Mouse (Mus musculus) kidney, adult 11 months (tissue): ENCODE results near the gene Wars.
A peak's percentile ranks its signal among the peaks of the same experiment; 100 is the strongest.
"Not testable (repeated sequence)": the region's sequence is repeated elsewhere in the genome, so short reads cannot be mapped to it uniquely, and the experiment has no call there.

Experiments used
- DNase-seq: peaks from one replicate; pipeline ENCODE4 v3.0.0; 2022

Wars gene

DNA sequence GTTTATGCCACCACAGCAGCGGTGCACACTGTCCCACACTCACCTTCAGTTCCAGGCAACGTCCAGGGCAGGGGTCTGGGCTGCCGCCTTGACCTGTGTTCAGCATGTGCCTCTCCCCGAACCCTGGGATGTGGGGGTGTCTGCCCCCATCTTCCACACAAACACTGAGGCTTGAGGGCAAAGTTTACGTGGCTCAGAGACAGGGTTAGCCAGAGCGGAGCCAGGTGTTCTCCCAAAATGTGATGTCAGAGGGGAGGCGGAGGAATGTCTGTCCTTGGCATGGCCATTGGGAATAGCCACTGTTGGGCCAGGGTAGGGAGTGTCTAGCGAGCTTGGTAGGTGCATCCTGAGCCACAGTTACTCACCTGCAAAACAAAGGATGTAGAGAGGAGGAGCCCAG, 41.2 kb downstream of the Wars start:
- DNase-seq, result no peak

DNA sequence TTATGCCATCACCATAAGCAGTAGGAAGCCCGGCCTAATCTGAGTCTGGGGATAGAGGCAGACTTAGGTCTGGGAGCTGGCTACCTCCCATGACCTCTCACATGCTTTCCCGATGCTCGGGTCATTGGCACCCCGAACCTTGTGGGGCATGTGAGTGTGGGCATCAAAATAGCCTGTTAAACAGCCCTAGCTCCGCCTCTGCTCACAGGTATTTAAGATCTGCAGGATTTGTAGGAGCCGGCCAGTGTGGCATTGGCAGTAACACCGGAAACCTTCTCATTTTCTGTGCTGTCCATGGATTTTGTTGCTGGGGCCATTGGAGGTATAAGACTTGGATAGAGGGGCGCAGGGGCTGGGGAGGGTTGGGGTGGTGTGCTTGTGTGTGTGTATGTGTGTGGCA, 43.1 kb downstream of the Wars start:
- no peak for DNase-seq

DNA sequence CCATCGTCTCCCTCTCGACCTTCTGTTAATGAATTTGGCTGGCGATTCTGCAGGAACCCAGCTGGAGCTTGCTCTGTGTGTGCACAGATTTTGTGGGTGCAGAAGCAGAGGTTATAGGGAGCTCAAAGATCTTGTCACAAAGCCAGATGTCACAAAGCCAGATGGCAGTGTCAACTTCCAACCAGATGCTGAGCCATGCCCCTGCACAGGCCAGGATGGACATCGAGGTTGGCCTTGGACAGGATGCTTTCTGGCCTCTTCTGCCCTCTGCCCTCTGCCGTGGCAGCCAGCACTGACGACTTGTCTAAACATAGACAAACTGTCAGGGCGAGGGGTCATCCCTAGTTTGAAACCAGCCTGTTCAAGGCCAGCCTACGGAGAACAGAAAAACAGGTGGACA, 43.8 kb downstream of the Wars start:
- DNase-seq, result no peak

DNA sequence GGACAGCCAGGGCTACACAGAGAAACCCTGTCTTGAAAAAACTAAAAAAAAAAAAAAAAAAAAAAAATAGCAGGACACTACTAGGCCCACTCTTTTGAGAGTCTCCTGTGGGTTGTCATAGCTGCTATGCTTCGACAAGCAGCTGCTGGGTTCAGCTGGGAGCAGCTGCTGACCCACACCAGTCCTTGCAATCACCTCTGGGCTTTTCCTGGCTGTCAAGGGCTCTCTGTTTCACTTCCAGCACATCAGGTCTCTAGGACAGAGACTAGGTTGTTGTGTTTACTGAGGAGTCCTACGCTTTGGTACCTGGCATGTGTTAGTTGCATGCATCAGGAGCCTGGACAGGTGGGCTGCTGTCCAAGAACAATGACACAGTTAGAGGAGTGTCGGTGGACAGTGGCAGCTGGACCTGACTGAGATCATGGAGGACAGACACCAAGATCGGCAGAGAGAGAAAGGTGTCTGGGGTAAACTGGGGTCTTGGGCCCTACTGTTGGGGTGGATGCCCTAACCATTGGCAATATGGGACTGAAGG, 44.4 kb downstream of the Wars start:
- DNase-seq, result no peak

DNA sequence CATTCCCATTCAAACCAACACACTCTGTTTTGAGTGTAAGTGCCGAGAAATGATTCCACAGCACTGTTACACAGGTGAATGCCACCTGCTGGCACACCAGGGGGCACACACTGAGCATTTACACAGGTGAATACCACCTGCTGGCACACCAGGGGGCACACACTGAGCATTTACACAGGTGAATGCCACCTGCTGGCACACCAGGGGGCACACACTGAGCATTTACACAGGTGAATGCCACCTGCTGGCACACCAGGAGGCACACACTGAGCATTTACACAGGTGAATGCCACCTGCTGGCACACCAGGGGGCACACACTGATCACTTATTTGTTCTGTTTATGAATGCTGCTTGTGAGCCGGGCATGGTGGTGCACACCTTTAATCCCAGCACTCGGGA, 45.9 kb downstream of the Wars start:
- not testable (repeated sequence) for DNase-seq

- no peak for DNase-seq
Observed at GRCm38 (mm10) chr12:108842663-108843062, 51.3 kb downstream of the Wars start.

GRCm38 (mm10) chr12:108841181-108841580, 52.8 kb downstream of the Wars start:
- DNase-seq, result peak; percentile 73

- DNase-seq, result no peak
Observed at GRCm38 (mm10) chr12:108836722-108837121, 57.3 kb downstream of the Wars start.

DNA sequence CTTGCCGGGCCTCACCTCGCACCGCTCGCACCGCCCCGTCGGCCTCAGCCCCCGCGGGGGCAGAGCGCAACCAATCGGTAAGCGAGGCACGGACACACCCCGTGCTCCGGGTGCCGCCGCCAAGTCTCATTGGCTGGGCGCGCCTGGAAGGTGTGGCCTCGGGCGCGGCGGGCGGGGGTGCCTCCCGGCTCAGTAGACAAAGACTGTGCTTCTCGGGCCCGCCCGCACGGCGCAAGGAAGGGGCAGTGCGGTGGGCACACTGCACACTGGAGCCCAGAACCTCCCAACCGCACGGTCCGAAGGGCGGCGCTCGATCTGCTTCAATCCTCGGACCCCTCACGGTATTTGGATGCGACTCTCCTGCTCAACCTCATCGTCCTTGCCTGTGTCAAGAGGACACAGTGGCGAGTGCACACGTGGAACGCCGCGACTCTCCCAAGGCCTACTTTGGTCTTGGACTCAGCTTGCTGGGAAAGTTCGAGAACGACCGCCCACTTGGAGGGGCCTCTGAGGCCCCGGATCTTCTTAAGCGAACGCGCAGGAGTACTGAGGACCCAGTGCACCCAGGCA, 58.0 kb downstream of the Wars start, which contains the start of the genes Slc25a29 and Slc25a47:
Gene Slc25a29 (minus strand): TSS at position 44 of the 570 bp plus-strand sequence.
Gene Slc25a47 (plus strand): TSS at position 207 of the 570 bp plus-strand sequence.
- DNase-seq, result peak; percentile 98

DNA sequence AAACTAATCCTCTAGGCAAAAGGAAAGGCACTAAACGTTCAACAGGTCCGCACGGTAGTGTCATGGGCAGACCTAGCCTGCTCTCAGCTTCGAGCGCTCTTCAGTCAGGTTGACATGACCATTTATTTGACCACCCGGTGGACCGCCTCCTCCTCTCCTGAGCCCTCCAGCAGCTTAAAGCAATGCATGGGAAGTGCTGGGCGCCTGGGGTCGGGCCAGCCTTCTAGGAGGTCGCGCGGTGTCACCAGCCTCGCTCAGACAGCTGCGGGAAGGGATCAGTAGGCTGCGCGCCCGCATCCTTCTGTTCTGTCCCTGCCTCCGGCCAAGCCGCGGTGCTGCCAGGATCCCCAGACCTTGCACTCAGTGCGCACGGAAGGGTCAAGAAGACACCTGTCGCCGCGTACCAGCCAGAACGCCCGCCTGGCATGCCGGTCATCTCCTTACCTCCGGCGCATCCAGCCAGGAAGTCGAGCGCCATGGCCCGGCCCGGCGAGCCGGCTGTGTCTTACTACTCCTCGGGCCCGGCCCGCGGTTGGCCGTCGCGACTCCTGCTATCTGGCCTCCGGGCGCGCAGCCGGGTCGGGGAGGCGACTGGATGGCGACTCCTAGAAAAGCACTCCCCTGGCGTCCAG, 58.6 kb downstream of the Wars start:
- no peak for DNase-seq

GRCm38 (mm10) chr12:108834786-108835185, 59.2 kb downstream of the Wars start:
- DNase-seq, result no peak

DNA sequence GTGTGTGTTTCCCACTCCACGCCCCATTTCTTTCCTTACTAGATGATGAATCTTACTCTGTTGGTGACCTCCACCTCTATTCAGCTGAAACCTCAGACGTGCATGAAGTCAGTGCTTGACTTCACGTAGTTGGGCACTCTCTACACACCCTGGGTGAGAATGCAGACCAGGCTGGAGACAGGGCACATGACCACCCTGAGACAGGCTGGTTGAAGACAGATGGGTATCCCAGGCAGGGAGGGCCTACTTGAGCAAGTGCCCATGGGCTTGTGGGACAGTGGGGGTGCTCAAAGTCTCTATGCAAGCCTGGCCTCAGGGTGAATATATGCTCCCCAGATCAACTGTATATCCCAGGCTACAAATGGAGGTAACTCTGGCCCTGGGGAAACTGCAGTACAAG, 59.6 kb downstream of the Wars start:
- no peak for DNase-seq

- no peak for DNase-seq
Observed at GRCm38 (mm10) chr12:108833408-108833807, 60.6 kb downstream of the Wars start.

DNA sequence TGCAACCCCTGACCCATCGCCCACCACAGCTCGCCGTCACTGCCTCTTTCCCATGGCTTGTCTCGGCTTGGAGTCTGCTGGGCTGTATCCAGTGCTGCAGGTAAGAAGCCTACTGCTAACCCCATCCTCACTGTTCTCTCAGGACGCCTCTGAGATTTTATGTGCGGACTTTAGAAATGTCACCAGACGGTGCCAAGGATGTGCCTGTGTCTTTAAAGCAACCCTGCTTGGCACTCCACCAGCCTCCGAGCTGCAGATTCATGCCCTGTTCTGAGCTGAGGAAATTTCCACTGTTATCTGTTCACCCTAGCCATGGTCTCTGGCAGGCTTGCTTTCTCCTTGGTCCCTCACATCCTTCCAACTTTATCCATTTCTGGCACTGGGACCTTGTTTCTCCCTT, 61.1 kb downstream of the Wars start:
- DNase-seq, result peak; percentile 35

GRCm38 (mm10) chr12:108831966-108832643, 61.9 kb downstream of the Wars start:
- peak; percentile 73 for DNase-seq

DNA sequence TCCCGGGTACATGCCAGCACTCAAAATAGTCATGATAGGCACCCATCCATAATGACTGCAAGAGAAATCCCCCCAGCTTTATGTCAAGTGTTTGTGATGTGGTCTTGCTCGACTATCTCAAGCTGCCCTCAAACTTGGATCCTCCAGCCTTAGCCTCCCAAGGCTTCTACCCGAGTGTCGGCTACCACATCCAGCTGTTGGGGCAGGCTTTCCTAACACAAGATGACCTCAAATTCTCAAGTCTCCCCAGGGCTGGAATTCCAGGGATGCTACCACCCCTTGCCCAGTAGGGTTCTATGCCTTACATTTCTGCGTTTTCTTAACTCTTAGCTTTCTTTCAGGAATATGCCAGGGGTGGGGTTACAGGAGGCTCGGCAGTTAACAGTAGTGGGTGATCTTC, 63.6 kb downstream of the Wars start:
- no peak for DNase-seq

GRCm38 (mm10) chr12:108829636-108830035, 64.3 kb downstream of the Wars start:
- peak; percentile 49 for DNase-seq

DNA sequence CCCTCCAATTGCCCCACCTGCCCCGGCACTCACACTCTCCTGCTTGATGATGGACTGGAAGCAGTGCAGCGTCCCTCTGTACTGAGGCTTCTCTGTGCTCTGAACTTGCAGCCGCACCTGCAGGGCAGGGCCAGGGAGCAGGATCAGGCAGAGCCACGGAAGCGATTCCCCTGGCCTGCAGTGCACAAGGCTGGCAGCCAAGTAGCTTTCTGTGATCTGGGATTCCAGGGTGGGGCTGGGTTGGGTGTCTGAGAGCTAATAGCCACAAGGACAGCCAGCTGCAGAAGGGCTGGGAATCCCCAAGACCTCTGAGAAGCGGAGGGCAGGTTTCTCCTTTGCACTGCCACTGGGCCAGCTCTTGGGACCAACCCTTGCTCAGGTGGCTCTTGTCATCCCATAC, 66.3 kb downstream of the Wars start:
- DNase-seq, result no peak

GRCm38 (mm10) chr12:108826958-108827535, 66.9 kb downstream of the Wars start:
- DNase-seq, result no peak

- no peak for DNase-seq
Observed at GRCm38 (mm10) chr12:108826282-108826957, 67.6 kb downstream of the Wars start.

DNA sequence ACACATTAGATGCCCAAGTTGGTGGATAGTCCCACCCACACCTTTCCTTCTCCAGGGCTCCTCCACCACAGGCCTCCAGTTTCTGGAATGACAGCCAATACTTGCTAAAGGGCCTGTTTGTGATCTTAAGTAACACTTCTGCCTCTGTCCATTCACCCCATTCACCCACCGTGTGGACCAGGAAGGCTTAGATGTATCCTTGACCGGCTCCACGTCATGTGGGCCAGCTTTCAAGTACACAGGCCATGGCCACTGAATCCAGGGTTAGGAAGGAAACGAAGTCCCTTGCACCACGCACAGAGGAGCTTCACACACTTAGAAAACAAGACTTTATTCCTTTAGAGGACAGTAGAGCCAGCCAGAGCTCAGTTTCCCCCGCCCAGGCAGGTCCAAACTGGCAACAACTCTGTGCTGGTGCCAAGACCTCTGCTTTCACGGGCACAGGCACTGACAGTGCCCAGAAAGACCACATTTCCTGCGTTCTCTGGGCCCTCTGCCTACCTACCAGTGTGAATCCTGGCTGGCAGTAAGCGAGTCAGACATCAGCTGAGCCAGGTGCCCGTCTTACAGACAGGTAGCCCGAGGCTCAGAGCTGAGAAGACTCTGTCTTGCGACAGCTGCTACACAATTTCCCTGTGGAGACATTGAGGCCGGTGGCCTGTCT, 68.3 kb downstream of the Wars start:
- no peak for DNase-seq

DNA sequence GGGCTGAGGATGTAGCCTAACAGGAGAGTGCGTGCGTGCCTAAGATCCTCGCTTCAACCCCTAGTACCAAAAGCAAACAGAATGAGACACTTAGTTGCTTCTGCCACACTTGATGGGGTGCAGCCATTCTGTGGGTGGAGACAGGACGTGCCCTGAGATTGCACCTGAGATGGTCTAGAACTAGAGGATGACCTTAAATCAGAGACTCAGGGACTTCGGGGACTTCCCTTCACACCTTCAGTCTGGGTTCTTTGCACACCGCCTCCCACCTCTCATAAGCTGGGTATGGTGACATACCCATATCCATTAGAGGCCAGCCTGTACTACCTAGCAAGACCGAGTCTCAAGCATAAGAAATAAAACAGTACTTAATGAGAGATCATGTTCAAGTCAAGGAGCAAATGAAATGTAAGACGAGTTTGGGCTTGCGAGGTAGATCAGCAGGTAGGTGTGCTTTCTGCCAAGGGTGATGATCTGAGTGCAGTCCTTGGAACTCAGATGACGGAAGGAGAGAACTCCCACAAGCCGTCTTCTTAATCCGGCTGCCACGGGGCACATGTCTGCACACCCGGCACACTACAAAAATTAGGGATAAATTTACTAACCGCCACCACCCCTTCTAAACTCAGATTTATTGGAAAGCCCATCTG, 69.6 kb downstream of the Wars start:
- DNase-seq, result no peak
